Comparison of ENCODE assay signal across 23 mouse cellular contexts in genomic region chr10:78171581-78171980, GRCm38 (mm10).
"Had no signal": no experiment of that assay in that cellular context is flagged by ENCODE, and none has a peak within 500 bp of the region (broad histone marks: within the 10 kb centered on the region; RNA-seq: fewer than 3 reads in every experiment).

No protein-coding gene starts in this region.

- H3K4me2 ChIP-seq: embryonic facial prominence, embryonic 12.5 days; embryonic facial prominence, embryonic 13.5 days; embryonic facial prominence, embryonic 15.5 days; forebrain, embryonic 12.5 days; forebrain, embryonic 13.5 days; forebrain, embryonic 15.5 days had no signal

- ATAC-seq: forebrain, embryonic 13.5 days; forebrain, embryonic 14.5 days; forebrain, embryonic 15.5 days; forebrain, embryonic 16.5 days; forebrain, postnatal 0 days had no signal

- H3K9me3 ChIP-seq: embryonic facial prominence, embryonic 10.5 days; embryonic facial prominence, embryonic 12.5 days; embryonic facial prominence, embryonic 13.5 days; embryonic facial prominence, embryonic 15.5 days; forebrain, embryonic 10.5 days; forebrain, embryonic 12.5 days; forebrain, embryonic 13.5 days; forebrain, embryonic 15.5 days had no signal

- DNase-seq: cerebellum, adult 8-10 months; cerebellum, postnatal 14 days; cerebellum, postnatal 25 days; cerebellum, postnatal 36 days; embryo, embryonic 11 days; forebrain, postnatal 0 days; gastrocnemius, adult 2 months; gastrocnemius, postnatal 10 days; gastrocnemius, postnatal 14 days; gastrocnemius, postnatal 25 days; gastrocnemius, postnatal 36 days; heart, adult 18-20 months had no signal

- H3K27ac ChIP-seq: embryonic facial prominence, embryonic 10.5 days; embryonic facial prominence, embryonic 12.5 days; embryonic facial prominence, embryonic 13.5 days; embryonic facial prominence, embryonic 15.5 days; forebrain, embryonic 10.5 days; forebrain, embryonic 12.5 days; forebrain, embryonic 13.5 days; forebrain, embryonic 15.5 days; gastrocnemius, adult 2 months had no signal

- H3K4me3 ChIP-seq: embryonic facial prominence, embryonic 10.5 days; embryonic facial prominence, embryonic 12.5 days; embryonic facial prominence, embryonic 13.5 days; embryonic facial prominence, embryonic 15.5 days; erythroblast, embryonic 14.5 days; forebrain, embryonic 10.5 days; forebrain, embryonic 12.5 days; forebrain, embryonic 13.5 days; forebrain, embryonic 15.5 days; gastrocnemius, adult 2 months had no signal

- H3K9ac ChIP-seq: embryonic facial prominence, embryonic 12.5 days; embryonic facial prominence, embryonic 13.5 days; embryonic facial prominence, embryonic 15.5 days; forebrain, embryonic 12.5 days; forebrain, embryonic 13.5 days; forebrain, embryonic 15.5 days; forebrain, postnatal 0 days had no signal

- H3K27me3 ChIP-seq: embryonic facial prominence, embryonic 12.5 days; embryonic facial prominence, embryonic 13.5 days; embryonic facial prominence, embryonic 15.5 days; forebrain, embryonic 12.5 days; forebrain, embryonic 13.5 days; forebrain, embryonic 15.5 days had no signal
